Mouse (Mus musculus) adrenal gland (tissue): ENCODE data around the gene Twist1.

Source experiments
- intact Hi-C: fragments of 180-260 bp; cut with DNase I; formaldehyde crosslinking; loops from one replicate; pipeline ENCODE4 v1.15.1; 2025

The Twist1 gene

DNA sequence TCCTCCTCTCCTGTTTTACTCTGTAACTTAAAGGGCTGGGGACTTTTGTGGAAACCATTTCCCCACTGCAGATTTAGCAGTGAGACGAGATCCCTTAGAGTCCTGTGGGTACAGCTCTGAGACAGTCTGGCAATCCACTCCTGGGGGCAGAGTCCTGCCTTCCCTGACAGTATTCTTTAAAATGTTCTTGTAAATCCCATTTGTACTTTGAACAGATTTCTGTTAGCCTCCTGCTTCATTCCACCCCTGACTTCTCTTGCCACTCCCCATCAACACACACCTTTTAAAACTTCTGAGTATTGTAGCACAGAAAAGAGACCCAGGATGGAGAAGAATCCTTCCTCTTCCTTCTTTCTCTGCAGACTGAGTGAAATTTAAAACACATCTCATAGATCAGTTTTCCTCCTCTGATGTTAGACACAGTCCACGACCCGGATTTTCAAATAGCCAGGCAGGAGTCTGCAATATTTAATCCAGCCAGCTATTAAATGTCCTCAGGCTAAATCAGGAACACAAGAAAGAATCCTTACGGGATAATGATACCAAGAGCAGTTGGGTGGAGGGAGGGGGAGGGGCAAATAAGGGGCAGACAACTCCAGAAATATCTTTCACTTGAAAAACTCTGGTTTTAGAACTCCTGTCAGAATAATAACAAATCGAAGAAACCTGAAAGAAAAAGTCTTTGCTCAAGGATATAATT is 8.3 kb downstream of the Twist1 start:
- intact Hi-C loops: no loop called here

DNA sequence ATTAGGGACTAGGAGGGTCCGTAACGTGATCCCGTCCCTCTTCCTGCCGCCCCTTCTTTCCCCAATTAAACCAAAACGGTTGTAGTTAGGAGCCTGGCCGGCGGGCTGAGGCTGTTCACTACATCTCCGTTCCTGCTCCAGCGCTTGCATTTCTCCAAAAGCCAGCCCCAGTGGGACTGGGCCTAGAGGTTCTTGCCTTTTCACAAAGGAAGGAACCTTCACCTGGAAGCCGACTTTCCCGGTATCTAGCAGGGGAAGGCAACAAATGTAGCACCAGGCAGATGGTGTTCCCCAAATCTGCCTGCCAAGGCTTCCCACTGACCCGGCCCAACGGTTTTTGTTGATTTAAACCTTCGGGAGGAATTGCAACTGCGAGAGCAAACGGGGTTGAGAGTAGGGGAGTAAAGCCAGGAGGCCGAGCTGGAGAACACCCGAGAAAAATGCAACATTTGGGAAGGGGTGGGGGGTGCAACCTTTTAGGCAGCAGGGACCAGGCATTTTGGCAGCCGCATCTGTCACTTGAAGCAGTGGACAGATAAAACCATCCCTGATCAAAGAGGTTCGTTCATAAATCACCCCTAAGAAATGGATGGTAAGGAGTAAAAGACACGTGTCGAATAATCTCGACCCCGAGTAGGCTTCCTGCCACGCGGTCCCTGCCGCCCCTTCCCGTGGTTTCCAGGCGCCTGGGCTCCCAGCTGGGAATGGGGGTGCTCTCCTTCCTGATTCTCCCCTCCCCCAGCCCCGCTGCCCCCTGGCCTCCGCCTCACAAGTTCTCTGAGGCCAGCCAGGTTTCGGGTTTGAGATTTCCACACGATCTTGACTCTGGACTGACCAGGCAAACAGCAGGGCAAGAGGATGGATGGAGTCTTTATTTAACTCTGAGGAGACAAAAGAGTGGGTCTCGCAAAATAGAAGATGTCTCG is 9.3 kb downstream of the Twist1 start:
- intact Hi-C loops: no loop called here

DNA sequence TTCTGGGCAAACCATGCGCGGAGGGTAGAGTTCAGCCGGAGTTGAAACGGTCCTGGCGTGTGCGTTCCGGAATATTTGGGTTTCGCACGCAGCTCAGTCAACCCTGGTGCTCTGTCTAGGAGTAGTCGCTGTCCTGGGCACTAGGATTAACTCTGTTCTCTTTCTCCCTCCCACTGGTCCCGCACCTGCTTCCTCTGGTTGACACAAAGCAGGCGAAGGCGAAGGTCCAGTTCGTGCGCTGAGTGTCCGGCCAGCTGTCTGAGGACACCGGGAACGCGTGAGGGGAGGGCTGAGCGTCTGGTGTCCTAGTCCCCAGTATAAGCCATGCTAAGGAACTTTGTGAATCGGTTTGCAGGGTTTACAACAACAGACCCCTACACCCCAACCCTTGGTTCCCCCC is 10.0 kb downstream of the Twist1 start:
- intact Hi-C loops: no loop called here

DNA sequence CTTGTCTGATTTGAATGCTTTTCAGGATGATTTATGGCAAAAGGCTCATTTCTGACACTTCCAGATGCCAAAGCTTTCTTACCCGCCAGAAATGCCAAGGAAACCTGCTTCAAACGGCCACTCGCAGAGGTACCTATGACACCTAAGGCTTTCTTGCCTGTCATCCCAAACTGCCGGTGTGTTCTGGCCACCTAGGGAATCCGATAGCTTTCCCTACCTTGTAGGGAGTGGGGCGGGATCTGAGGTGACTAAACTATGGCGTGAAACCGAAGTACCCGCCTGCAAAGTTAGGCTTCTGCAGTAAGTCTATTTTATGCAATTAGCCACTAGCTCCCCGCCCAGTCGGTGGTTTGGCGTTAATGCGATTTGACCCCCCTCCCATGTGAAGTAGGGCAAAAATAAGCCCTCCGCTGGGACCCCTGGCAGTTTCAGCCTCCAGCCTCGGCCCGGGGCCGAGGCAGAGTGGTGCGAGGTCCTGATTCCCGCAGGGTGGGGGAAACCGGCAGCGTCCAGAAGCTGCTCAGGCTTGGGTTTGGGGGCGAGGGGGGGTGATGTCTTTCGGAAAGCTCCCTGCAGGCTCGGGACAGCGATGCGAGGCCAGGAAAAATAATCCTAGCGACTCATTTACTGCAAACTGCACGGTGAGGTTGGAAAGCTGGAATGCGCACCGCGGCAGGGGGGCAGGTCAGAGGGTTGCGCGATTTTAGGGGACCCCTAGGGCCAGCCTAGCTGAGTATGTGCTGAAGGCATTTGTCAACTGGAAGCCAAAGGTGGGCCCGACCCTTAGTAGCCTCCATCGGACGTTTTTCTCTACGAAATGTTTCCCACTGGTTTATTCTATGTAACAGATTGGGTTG is 10.8 kb downstream of the Twist1 start:
- intact Hi-C loops: no loop called here

DNA sequence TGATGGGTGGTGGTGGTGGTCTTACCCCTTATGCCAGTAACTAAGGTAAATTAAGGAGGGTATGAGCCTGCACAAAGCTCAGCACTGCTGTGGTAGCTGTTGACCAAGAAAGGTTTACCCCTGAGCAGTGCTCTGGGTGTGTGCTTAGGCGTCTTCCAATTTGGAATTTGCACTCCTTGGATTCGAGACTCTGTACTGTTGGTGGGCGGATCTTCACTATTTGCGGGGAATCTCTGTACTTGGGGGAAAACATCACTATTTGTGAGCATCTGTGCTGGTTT is 11.4 kb downstream of the Twist1 start:
- intact Hi-C loops: no loop called here

DNA sequence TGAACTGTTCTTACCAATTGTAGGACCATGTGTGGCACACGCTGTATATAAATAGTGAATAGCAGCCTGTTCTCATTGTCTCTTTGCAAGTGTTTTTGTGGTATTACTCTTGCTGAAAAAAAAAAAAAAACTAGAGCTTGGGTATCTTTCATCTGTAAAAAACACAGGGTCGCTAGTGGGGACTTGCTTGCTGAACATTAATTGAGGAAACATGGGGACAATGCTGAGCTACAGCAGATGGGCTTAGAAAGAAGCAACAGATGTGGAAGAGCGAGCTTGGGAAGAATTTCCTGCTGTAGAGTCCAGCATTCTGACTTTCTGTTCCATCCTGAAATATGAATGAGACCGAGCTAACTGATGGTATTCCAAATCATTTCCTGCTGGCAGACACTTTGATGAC is 22.7 kb downstream of the Twist1 start:
- intact Hi-C loops: no loop called here

DNA sequence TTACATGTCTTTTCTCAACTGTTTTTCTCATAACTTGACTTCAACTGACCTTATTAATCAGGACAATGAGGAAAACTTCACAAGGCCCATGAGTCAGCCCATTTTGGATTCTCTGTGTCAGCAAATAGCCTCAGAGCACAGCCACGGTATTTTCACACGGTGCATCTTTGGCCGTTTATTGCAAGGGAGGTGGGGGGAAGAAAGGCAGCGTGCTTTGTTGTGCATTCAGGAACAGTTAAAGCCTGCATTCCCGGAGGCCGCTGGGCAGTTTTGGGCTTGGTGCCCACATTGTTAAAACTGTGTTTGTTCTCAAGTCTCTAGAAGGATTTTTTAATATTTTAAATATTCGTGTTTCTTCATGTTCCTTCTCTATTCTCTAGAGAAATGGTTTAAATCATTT is 24.0 kb downstream of the Twist1 start:
- intact Hi-C loops: no loop called here

DNA sequence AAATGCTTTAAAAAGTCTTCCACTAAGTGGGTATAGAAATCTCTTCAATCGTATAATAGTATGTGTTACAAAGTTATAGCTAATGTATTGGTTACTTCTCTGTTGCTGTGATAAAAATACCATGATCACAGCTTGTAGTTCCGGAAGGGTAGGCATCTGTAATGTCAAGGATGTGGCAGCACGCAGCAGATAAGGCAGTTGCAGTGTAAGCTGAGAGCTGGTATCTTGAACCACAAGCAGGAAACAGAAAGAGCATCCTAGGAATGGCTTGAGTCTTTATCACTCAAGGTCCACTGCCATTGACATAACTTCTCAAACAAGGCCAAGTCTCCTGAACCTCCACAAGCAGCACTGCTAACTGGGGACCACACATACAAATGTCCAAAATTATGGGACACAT is 35.7 kb downstream of the Twist1 start:
- intact Hi-C loops: no loop called here
